Mouse (Mus musculus) forebrain, embryonic 14.5 days (tissue): ENCODE measurements around the gene Bloc1s3. TPM values are rescaled to one million over a fixed set of nuclear protein-coding genes. Genes with fewer than 3 reads are reported as not detected.

Experiments
- ATAC-seq: fragments of 200-750 bp; cut with Nextera tagmentation; 2 replicates; pipeline ENCODE4 v1.8.0; 2017; ENCODE audit warnings: mild to moderate bottlenecking, moderate library complexity
- DNase-seq: peaks from one replicate; pipeline ENCODE4 v3.0.0-alpha.2; 2015; ENCODE audit warnings: low spot score
- H3K27ac ChIP-seq: fragments of 300-500 bp; sonication (generic); 2 replicates; pipeline ENCODE4 v1.5.1; 2014; ENCODE audit warnings: low read depth, mild to moderate bottlenecking, control low read depth, low read length, moderate library complexity
- H3K27me3 ChIP-seq: fragments of 300-500 bp; sonication (generic); replicated peaks from 2 replicates; pipeline ENCODE4 v1.6.1; 2014; ENCODE audit warnings: low read length, control low read depth, mixed read lengths; ENCODE audit not compliant: control insufficient read depth, insufficient read depth
- H3K36me3 ChIP-seq: fragments of 300-500 bp; sonication (generic); 2 replicates; pipeline ENCODE4 v1.6.1; 2014; ENCODE audit warnings: low read length, control low read depth; ENCODE audit not compliant: control insufficient read depth, insufficient read depth
- H3K4me1 ChIP-seq: fragments of 300-500 bp; sonication (generic); 2 replicates; pipeline ENCODE4 v1.6.1; 2014; ENCODE audit warnings: antibody characterized with exemption, low read length, control low read depth; ENCODE audit not compliant: control insufficient read depth, insufficient read depth
- H3K4me2 ChIP-seq: fragments of 300-500 bp; sonication (generic); 2 replicates; pipeline ENCODE4 v1.6.1; 2014; ENCODE audit warnings: mild to moderate bottlenecking, control low read depth, low read length
- H3K4me3 ChIP-seq: fragments of 300-500 bp; sonication (generic); 2 replicates; pipeline ENCODE4 v1.5.1; 2014; ENCODE audit warnings: low read depth, low read length, control low read depth
- H3K9ac ChIP-seq: fragments of 300-500 bp; sonication (generic); 2 replicates; pipeline ENCODE4 v1.6.1; 2014; ENCODE audit warnings: mild to moderate bottlenecking, low read length, control low read depth, moderate library complexity
- H3K9me3 ChIP-seq: fragments of 300-500 bp; sonication (generic); replicated peaks from 2 replicates; pipeline ENCODE4 v1.6.1; 2016; ENCODE audit warnings: low read length, control low read depth, mixed read lengths; ENCODE audit not compliant: control insufficient read depth
- WGBS: fragments of 180-500 bp; shearing (Covaris S2); extraction: QIAGEN DNeasy Blood & Tissue Kit; methylation state at CpG from one replicate; pipeline ENCODE4 v1.1.7; 2014; 5-methylcytosine and 5-hydroxymethylcytosine counted together
- polyA plus RNA-seq: library from polyadenylated mRNA; unstranded; fragments of >200 nt; fragmentation: Nextera tagmentation; extraction: Ambion mirVana; gene quantifications from 2 replicates; pipeline ENCODE4 v1.2.1, GENCODE M21; 2014

Bloc1s3 gene
- polyA plus RNA-seq, 1 experiment from 2014 or later, result 2.3 TPM

DNA sequence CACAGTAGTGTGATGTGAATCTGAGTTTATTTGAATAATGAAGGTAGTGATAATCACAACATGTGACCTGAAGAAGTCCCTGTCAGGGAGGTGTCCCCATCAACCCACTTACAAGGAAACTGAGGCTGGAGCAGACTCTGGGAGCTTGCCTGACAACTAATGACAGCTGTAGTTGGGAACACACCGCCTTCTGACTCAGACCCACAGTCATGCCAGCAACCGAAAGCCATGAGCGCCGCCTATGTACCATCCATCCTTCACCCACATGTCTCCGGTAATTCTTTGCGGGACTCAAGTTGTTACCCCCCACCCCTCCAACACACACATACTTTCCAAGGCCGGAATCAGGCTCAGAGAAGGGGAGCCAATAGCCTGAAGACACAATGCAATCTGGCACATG is 51.5 kb downstream of the Bloc1s3 start:
- Histone ChIP-seq H3K36me3 (peaks cover 13% of the 10 kb centered on the region; the same call in 1 of the 2 replicates), H3K9ac (no peak overlapping the region), H3K4me2 (peak overlapping the region; percentile 74; the same call in 1 of the 2 replicates), H3K27ac (no peak overlapping the region), H3K9me3 (no peaks in the 10 kb centered on the region), H3K4me1 (peaks cover 13% of the 10 kb centered on the region), H3K4me3 (no peak overlapping the region), H3K27me3 (no peaks in the 10 kb centered on the region)
- 95% methylated on average over 7 of the region's 7 CpGs for WGBS
- ATAC-seq, result no peak
- DNase-seq, result no peak

- no peak for DNase-seq
- H3K4me2 ChIP-seq, result no peak overlapping the region
These were observed 52.2 kb downstream of the Bloc1s3 start for GRCm38 (mm10) chr7:19455819-19456495.

GRCm38 (mm10) chr7:19455186-19455585 is 53.0 kb downstream of the Bloc1s3 start:
- Histone ChIP-seq H3K4me2 (no peak overlapping the region), H3K4me3 (no peak overlapping the region), H3K9ac (no peak overlapping the region), H3K27me3 (no peaks in the 10 kb centered on the region), H3K27ac (no peak overlapping the region), H3K4me1 (peaks cover 13% of the 10 kb centered on the region), H3K9me3 (no peaks in the 10 kb centered on the region), H3K36me3 (peaks cover 26% of the 10 kb centered on the region)
- WGBS, result 89% methylated on average over 4 of the region's 4 CpGs
- ATAC-seq, result no peak
- DNase-seq, result no peak

More at GRCm38 (mm10) chr7:19455819-19456495, 52.2 kb downstream of the Bloc1s3 start:
- Histone ChIP-seq H3K27ac (no peak overlapping the region), H3K4me1 (peaks cover 13% of the 10 kb centered on the region), H3K9me3 (no peaks in the 10 kb centered on the region), H3K9ac (no peak overlapping the region), H3K27me3 (no peaks in the 10 kb centered on the region), H3K4me3 (no peak overlapping the region), H3K36me3 (peaks cover 20% of the 10 kb centered on the region; the same call in 1 of the 2 replicates)
- ATAC-seq, result no peak
- WGBS, result 76% methylated on average over 11 of the region's 11 CpGs

Other genes starting within 250 kb of the Bloc1s3 start
- gene Vasp, start 236.6 kb downstream of the Bloc1s3 start, polyA plus RNA-seq, result 27.1 and 32.3 TPM in 2 replicates
- gene Ppm1n, start 228.3 kb downstream of the Bloc1s3 start, polyA plus RNA-seq, result 0.30 and 0.67 TPM in 2 replicates
- gene Rtn2, start 225.7 kb downstream of the Bloc1s3 start, polyA plus RNA-seq, result 102 and 109 TPM in 2 replicates
- gene Fosb, start 198.3 kb downstream of the Bloc1s3 start, polyA plus RNA-seq, result 0.17 TPM in 1 of 2 replicates, not detected in the other
- 99.5 and 101 TPM in 2 replicates for gene Ercc1, start 163.6 kb downstream of the Bloc1s3 start, polyA plus RNA-seq
- 18.4 and 20.0 TPM in 2 replicates for gene Cd3eap, start 148.9 kb downstream of the Bloc1s3 start, polyA plus RNA-seq
- 1.1 and 1.3 TPM in 2 replicates for gene Ppp1r13l, start 148.6 kb downstream of the Bloc1s3 start, polyA plus RNA-seq
- gene Ercc2, start 126.4 kb downstream of the Bloc1s3 start, polyA plus RNA-seq, result 12.9 and 15.2 TPM in 2 replicates
- 0.81 and 1.3 TPM in 2 replicates for gene Klc3, start 104.3 kb downstream of the Bloc1s3 start, polyA plus RNA-seq
- not detected in 2 replicates for gene Ckm, start 103.6 kb downstream of the Bloc1s3 start, polyA plus RNA-seq
- 9.2 and 13.0 TPM in 2 replicates for gene Mark4, start 49.5 kb downstream of the Bloc1s3 start, polyA plus RNA-seq
- gene Exoc3l2, start 45.0 kb downstream of the Bloc1s3 start, polyA plus RNA-seq, result 0.16 and 0.25 TPM in 2 replicates
- gene Trappc6a, start within 50 bp of the Bloc1s3 start, polyA plus RNA-seq, result 34.2 and 42.5 TPM in 2 replicates
- gene Nkpd1, start 9.5 kb upstream of the Bloc1s3 start, polyA plus RNA-seq, result 0.36 and 0.57 TPM in 2 replicates
- 12.6 and 13.5 TPM in 2 replicates for gene Ppp1r37, start 54.7 kb upstream of the Bloc1s3 start, polyA plus RNA-seq
- 0.15 TPM in 1 of 2 replicates, not detected in the other for gene Zfp296, start 68.9 kb upstream of the Bloc1s3 start, polyA plus RNA-seq
- gene Gemin7, start 69.2 kb upstream of the Bloc1s3 start, polyA plus RNA-seq, result 134 and 146 TPM in 2 replicates
- 27.1 and 40.1 TPM in 2 replicates for gene Clasrp, start 96.1 kb upstream of the Bloc1s3 start, polyA plus RNA-seq
- 2.8 and 3.0 TPM in 2 replicates for gene Relb, start 121.1 kb upstream of the Bloc1s3 start, polyA plus RNA-seq
- gene Clptm1, start 156.7 kb upstream of the Bloc1s3 start, polyA plus RNA-seq, result 86.4 and 94.9 TPM in 2 replicates
- not detected in 2 replicates for gene Apoc2, start 169.6 kb upstream of the Bloc1s3 start, polyA plus RNA-seq
- not detected in 2 replicates for gene Gm44805, start 173.1 kb upstream of the Bloc1s3 start, polyA plus RNA-seq
- gene Apoc4, start 173.1 kb upstream of the Bloc1s3 start, polyA plus RNA-seq, result not detected in 2 replicates
- gene Apoc1, start 184.3 kb upstream of the Bloc1s3 start, polyA plus RNA-seq, result 1.0 and 1.4 TPM in 2 replicates
- 261 and 304 TPM in 2 replicates for gene Apoe, start 190.8 kb upstream of the Bloc1s3 start, polyA plus RNA-seq
- 86.3 and 109 TPM in 2 replicates for gene Tomm40, start 207.1 kb upstream of the Bloc1s3 start, polyA plus RNA-seq
- 33.0 and 39.7 TPM in 2 replicates for gene Nectin2, start 242.1 kb upstream of the Bloc1s3 start, polyA plus RNA-seq